Mouse (Mus musculus): Measurements from ENCODE around the gene Bach2. TPM values are rescaled to one million over a fixed set of nuclear protein-coding genes. Genes with fewer than 3 reads are reported as not detected.

The Bach2 gene
- total RNA-seq, 2 experiments from 2014 or later: 4.7 to 6.4 TPM

DNA sequence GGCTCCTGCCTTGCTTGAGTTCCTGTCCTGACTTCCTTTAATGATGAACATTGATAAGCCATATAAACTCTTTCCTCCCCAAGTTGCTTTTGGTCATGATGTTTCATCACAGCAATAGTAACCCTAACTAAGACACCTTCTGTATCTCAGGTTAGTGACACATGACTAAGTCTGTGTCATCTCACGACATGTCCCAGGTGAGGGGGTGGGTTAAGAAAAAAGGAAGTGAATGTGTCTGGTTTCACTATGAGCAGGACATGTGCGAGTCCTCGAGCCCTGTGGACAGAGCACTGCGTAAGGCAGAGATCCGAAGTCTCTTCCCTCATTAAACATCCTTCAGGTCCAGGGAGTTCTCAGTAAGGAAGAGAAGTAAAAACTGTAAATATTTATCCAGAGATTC, 162.9 kb downstream of the Bach2 start:
- intact Hi-C loops (cut with DNase I; ENCODE audit: low total_unique reads): no loop called here
- no peak for DNase-seq

DNA sequence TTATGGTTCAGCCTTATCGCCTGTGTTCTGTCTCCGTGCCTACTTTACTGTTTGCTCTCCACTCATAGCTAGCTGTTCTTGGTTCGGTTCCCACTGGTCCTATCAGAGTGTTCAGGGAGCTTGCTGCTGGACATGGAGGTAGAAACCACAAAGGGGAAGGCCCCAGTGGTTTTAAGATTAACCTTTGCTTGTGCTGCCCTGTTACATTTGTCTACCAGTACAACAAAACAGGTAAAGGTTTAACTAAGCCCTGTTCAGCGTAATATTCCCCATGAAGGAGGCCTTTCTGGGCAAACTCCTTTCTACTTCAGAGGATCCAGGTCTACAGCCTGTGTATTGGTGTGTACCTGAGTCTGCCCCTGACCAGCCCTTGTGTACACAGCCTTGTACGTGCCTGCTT, 164.9 kb downstream of the Bach2 start:
- intact Hi-C loops (cut with DNase I; ENCODE audit: low total_unique reads): no loop called here
- no peak for DNase-seq

DNA sequence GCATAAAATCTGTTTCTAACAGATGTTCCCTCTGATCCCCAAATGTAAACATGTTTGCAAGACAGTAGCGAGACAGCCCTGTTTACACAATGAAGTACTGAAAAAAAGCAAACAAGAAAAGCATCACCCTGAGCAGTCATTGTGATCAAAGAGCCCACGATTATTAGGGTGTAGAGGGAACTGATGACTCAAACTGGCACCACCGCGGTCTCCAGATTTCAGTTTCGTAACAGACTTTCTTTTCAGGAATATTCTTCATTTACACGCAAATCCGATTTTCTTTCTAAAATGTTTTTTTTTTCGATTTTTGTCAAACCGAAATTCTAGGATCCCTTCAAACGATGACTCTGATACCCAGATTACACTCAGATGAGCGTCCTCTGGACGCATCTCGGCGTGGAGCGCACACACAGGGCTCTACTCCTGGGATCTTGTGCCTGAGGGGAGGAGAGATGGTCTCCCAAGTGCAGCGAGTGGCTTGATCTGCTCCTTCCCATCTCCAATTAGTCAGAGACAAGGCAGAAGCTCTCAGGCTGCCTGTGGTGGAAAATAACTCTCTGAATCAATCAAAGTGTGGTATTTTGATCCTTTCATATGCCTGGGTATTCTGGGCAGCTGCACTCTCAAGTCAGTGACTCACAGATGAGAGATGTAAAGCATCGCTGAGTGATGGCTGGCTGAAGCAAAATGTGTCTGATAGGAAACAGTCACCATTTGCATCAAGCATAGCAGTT, 166.7 kb downstream of the Bach2 start:
- intact Hi-C loops (cut with DNase I; ENCODE audit: low total_unique reads): no loop called here

DNA sequence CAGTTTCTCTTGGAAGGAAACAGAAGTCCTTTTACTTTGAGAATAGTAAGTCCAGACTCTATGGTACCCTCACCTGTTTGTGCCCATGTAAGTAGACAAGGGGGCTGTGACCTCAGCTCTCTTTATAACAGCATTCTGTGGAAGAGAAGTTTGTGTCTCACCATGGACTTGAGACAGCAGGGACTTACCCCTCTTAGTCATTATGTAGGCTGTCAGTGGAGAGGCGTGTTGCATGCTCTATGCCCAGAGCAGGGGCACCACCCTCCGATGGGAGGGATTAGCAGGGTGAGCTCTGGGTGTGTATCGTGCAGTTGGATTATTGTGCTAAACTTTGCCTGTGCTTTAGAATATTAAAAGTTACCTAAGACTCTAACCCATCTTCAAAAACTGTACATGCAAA, 167.4 kb downstream of the Bach2 start:
- intact Hi-C loops (cut with DNase I; ENCODE audit: low total_unique reads): no loop called here
- DNase-seq: no peak

More for the DNA sequence above, 166.7 kb downstream of the Bach2 start:
- DNase-seq: no peak

DNA sequence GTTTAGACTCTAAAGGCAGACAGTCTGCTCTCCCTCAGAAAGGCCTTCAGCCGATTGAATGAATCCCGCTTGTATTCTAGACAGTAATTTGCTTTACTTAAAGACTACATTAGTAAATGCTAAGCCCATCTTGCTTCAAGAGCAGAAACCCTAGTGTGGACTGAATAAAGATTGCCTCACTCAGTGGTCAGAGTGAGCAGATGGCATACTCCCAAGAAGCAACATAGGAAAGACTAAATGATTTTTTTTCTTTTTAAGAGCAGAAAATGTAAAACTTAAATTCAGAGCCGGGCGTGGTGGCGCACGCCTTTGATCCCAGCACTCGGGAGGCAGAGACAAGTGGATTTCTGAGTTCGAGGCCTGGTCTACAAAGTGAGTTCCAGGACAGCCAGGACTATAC, 169.9 kb downstream of the Bach2 start:
- intact Hi-C loops (cut with DNase I; ENCODE audit: low total_unique reads): no loop called here
- no peak for DNase-seq

DNA sequence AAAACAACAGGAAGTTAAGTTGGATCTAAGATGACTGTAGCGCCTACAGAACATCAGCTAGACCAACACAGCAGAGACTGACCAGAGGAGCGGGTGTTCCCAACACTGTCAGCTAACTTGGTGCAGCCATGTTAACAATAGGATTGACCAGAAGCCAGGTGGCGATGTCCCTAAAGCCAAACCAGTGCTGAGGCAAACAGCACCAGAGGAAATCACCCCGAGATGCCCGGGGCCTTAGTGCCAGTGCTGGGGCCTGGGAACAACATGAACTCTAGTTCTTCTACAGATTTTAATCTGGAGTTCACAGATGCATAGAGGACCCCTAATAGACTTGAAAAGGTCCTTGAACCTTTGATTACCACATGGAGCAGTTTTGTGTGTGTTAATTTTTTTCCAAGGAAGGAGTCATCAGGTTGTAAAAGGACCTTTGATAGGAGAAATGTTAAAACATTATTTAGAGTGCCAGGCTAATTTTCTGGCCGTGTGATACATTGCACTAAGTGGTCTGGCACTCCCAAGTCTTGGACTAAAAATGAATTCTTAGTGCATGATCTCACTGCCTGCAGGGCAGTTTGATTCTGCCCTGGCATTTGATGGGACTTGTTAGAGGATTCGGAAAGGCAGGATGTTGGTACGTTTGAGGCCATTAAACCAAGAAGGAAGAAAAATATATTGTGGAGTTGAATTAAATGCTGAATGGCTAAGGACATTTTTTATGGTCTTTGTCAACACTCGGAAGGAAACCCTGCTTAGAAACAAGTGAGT, 170.7 kb downstream of the Bach2 start:
- intact Hi-C loops (cut with DNase I; ENCODE audit: low total_unique reads): no loop called here

DNA sequence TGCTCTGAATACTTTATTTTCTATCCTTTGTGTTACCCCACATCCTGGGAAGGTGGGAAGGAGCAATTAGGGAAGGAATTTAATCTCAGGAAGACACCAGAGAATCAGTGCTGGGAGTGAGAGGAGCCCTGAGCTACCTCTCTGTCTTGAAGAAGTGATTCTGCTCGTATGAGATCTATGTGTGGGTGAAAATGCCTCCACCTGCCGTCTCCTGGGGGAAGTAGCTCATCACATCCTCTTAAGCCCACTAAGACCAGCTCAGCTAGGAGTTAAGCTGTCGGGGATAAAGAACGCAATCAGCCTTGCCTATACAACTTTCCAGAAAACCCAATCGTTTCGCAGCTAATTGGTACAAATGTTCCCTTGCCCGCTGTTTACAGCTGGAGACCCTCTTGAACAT, 174.5 kb downstream of the Bach2 start:
- DNase-seq: no peak
- intact Hi-C loops (cut with DNase I; ENCODE audit: low total_unique reads): no loop called here

More for the DNA sequence above, 170.7 kb downstream of the Bach2 start:
- DNase-seq: no peak

DNA sequence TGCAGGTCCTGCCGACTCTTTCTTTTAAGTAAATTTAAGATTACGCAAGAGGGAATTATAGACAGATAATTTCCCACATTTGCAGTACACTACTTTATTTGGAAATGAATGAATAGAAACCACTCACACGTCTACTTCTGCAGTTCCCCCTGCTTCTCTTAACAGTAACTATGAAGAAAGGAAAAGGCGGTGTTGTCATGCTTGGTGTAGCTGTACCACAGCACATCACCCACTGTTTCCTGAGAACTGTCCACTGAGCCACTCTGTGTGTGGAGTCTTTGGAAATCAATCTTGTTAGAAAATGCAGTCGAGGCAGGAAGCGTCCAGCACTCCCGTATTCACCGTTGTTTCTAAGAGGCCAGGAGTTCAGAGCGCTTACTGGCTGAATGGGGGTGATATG, 174.9 kb downstream of the Bach2 start:
- no peak for DNase-seq
- intact Hi-C loops (cut with DNase I; ENCODE audit: low total_unique reads): no loop called here

DNA sequence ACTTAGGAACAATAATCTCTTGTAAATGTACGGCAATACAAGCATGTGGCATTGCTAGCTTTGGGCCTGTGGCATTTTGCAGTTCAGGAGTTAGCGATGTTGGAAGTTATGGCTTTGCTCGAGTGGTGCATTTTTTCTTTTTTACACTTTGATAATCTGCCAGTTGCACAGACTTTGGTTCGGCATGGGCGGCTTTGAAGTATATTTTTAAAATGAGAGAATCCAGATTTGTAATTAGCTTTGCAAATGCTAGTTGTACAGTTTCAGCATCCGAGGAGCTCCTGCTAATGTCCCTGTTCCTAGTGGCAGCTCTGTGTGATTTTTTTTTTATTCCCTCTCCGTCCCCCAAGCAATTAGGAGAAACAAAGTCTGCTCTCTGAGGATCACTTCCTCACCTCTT, 176.4 kb downstream of the Bach2 start:
- DNase-seq: no peak
- intact Hi-C loops (cut with DNase I; ENCODE audit: low total_unique reads): no loop called here

DNA sequence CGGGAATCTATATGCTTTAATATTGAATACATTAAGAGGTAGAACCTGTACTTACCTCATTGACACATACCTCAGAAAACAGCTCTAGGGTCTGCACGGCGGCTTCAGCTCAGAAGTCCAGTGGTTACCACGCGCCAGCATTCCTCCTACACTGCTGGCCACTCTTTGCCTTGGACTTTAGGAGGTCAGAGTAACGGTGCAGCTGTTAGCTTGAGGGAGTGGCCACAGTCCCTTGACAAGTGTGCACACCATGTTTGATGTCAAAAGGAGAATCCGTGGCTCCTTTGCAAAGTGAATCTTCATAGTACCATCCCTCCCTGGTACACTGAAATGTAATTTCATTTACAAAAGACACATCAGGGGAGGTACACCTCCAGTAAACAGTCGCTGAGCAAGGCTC, 179.3 kb downstream of the Bach2 start:
- intact Hi-C loops (cut with DNase I; ENCODE audit: low total_unique reads): no loop called here
- no peak for DNase-seq

DNA sequence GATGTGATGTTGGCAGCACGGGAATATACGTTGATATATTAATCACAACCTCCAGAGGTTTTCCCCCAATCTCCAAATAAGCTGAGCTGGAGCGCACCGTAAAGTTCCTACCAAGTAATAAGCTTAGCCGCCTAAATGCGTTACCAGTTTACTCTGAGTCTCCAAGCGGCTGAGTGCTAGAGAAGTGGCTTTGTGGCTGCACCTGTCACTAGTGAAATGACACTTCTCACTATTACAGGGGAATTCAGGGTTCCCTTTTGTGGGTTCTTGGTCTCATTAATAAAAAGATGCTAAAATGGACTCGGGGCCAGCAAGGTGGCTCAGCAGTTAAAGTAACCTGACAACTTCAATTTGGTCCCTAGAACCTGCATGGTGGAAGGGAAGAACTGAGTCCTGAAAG, 183.0 kb downstream of the Bach2 start:
- intact Hi-C loops (cut with DNase I; ENCODE audit: low total_unique reads): no loop called here
- no peak for DNase-seq

DNA sequence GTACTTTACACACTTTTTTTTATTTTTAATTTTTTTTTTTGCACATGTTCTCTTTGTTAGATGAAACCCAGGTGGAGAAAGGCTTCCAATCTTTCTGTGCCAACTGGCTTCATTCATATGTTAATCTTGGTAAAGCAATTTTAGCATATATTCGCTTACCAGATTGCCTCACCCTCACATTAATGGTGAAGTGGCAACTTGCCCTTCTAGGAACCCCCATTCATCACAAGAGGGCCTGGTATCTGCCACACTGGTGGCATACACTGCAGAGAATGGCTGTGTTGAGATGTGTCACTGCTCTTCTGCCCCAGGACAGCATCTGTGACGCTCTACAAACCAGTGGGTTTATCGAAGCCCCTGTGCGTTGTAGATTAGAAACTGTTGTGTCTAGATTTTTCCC, 183.8 kb downstream of the Bach2 start:
- DNase-seq: no peak
- intact Hi-C loops (cut with DNase I; ENCODE audit: low total_unique reads): no loop called here

DNA sequence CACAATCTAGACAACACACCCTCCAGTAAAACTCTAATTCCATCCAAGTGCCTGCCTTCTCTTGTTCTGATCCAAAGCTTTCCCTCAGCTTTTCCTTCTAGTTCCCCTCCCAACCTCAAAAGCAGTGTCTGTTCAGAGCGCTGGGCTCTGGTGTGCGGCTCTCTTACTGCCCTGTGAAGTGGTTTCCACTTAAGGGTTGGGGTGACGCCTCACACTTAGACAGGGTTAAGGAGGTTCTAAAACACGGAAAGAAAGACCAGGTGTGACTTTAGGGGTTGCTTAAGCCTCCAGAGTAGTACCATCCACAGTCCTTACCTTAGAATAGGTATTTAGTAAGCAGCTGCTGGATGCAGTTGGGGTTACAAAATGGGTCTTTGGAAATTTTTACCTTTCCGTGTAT, 185.1 kb downstream of the Bach2 start:
- intact Hi-C loops (cut with DNase I; ENCODE audit: low total_unique reads): no loop called here
- DNase-seq: no peak

DNA sequence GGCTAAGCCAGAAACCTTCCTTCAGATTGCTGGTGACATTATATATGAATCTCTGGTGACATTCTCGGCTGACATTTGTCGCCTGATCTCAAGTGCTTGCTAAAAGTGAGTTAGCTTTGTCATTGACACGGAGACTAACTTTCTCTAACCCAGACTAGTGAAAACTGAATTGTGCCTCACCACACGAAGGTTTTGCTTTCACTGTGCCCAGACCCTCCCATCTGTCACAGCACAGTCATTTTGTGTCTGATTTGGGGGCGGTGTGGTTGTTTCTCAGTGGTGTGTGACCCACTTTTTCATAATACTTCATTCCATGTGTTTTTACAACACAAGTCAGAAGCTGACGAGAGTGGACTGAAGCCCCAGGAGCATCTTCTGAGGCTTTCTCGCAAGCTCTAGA, 185.8 kb downstream of the Bach2 start:
- DNase-seq: no peak
- intact Hi-C loops (cut with DNase I; ENCODE audit: low total_unique reads): no loop called here

DNA sequence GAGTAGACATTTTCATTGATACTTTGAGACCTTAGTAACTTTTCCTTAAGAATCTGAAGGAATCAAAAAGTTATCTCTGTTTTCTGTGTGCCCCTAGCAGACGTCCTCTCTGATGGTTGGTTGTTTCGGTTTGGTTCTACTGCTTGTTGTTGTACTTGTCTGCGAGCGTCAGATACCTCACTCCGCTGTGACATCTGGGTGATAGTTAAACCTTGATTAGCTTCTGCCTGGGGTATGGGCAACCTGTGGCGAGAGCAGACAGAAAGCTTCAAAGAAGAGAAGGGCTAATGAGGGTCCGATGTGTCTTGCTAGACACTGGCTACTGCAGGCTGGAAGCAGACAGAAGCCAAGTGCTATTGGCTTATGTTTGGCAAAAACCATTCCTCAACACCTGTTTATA, 186.5 kb downstream of the Bach2 start:
- intact Hi-C loops (cut with DNase I; ENCODE audit: low total_unique reads): no loop called here

DNA sequence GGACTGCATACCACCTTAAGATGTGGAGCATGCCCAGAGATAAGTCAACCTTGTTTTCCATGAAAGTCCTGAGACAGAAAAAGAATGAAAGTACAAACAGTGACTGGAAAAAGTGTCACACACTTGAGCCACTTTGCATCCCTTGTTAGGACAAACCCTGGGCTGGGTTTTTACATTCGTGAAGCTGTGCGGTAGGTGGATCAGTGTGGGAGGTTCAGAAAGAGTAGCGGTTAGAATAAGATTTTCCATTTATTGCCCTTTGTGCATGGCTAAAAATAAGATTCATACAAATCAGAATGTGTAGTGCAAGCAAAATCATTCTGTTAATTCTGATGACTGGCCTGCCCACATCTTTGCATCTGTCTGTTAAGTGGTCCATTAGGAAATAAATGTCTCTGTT, 187.0 kb downstream of the Bach2 start:
- no peak for DNase-seq
- intact Hi-C loops (cut with DNase I; ENCODE audit: low total_unique reads): no loop called here

More for the DNA sequence above, 186.5 kb downstream of the Bach2 start:
- DNase-seq: no peak

DNA sequence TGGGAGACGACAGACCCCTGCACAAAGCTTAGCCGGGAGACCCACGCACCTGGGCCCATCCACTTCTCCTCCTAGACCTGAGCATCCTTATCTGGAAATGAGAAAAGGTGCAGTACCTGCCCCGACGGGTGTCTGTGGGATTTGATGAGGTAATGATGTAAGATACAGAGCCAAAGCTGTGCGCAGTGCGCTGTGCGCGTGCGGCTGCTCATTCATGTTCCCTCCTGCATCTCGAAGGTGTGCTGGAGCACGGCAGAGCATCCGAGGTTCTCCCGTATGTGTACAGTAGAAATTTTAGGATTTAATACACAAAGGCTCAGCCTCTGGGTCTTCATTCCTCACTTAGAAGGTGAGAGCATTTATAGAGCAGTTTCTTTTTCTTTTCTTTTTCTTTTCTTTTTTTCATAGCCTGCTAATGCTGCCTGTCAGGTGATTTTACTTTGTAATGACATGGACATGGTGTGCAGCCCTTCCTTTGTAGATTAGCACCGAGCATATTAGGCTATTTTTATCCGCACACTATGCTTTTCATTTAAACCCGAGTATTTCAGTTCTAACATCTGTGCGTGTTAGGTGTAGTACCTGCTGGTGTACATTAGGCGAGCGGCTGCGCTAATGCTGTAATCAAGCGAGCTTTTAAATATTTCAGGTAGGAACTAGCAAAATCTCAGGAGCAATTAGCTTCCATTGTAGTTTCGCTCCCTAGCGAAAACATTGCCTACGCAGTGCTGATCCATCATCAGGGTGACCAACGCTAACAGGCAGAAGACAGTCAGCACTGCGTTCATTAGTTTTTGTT, 188.4 kb downstream of the Bach2 start:
- no peak for DNase-seq
- intact Hi-C loops (cut with DNase I; ENCODE audit: low total_unique reads): no loop called here

DNA sequence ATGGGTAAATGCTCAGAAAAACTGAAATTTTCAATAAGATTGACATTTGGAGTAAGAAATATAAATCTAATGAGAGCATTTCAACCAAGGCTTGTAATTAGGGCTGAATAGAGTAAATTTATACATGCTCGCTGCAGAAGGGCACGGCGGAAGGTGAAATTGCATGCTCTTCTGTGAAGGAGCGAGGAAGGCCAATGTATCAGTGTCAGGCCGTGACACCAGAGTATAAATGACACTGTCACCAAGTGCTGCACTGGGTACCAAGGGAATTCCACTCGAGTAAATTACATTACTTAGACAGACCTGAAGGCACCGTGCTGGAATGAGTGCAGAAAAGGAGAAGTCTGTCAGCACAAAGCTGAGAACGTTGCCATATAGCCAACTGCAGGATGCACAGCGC, 190.1 kb downstream of the Bach2 start:
- no peak for DNase-seq
- intact Hi-C loops (cut with DNase I; ENCODE audit: low total_unique reads): no loop called here

DNA sequence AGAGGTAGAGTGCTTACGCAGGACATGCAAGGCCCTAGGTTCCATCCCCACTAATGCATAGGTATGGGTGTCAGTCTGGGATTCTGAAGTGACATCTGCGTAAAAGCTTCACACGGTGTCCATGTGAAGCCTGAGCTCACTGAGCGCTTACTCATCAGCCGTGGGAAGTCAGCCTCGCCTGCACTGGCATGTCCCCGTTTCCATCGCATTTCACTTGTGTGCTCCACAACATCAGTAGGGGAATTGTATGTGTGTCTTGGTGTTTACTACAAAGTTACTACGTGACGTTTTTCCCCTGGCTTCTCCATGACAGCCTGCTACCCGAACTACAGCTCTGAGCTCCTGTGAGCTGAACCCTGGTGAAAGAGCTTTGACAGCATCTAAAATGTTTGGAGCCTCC, 191.5 kb downstream of the Bach2 start:
- intact Hi-C loops (cut with DNase I; ENCODE audit: low total_unique reads): no loop called here
- DNase-seq: no peak

DNA sequence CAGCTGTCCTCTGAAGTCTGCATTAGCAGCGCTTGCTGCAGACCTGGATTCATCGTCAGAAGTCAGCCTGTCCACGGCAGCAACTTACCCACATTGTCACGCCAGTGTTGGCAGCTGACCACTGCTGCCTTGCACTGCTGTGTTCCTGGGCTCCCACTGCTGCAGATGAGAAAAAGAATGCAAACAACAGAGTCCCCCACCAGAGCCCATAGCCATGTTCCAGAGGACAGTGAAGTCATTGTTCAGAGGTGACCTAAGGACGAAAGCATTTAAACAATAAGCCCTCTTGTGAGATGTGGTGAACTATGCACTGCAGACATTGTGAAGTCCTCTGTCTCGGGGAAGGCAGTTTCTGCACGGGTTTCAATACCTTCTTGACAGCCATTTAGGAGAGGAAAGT, 192.4 kb downstream of the Bach2 start:
- intact Hi-C loops (cut with DNase I; ENCODE audit: low total_unique reads): no loop called here

More for the DNA sequence above, 192.4 kb downstream of the Bach2 start:
- no peak for DNase-seq
